8 mouse cellular contexts compared by ENCODE assay signal in genomic region chr6:49073304-49074116, GRCm38 (mm10). TPM values are rescaled to one million over a fixed set of nuclear protein-coding genes. Genes with fewer than 3 reads are reported as not detected.
DNase-seq lines count a peak whose midpoint lies in the region; ATAC-seq and TF ChIP-seq lines count a peak whose summit lies in the region.

Malsu1 (plus strand) TSS chr6:49073795.

- peak within 1 kb of the TSS; percentile 73 for H3K4me2 ChIP-seq in embryonic facial prominence, embryonic 14.5 days (ENCODE audit: low read depth, low read length)
- peak within 1 kb of the TSS; percentile 87 for H3K4me2 ChIP-seq in limb, embryonic 13.5 days (replicated peaks)
- peak within 1 kb of the TSS; percentile 64 for H3K4me2 ChIP-seq in midbrain, embryonic 16.5 days (ENCODE audit: low read length)

- ATAC-seq in embryonic facial prominence, embryonic 14.5 days (ENCODE audit: low read depth): peak; percentile 98
- peak; percentile 98 for ATAC-seq in limb, embryonic 13.5 days (ENCODE audit: low FRiP score, low read depth)
- ATAC-seq in midbrain, embryonic 16.5 days: peak; percentile 98

- TF ChIP-seq CTCF in heart, adult 2 months (IDR thresholded peaks at IDR 0.05): no peak

- intact Hi-C loops in heart, adult 2 months (cut with DNase I): loop anchor here (2.0 to 5.0 kb wide), 3 partner anchors 23 to 189 kb away; partner anchors contain the start of gene Tra2a

- peak within 1 kb of the TSS; percentile 98 for H3K4me3 ChIP-seq in embryonic facial prominence, embryonic 14.5 days (ENCODE audit: low read depth, low read length)
- peak within 1 kb of the TSS; percentile 98 for H3K4me3 ChIP-seq in heart, adult 2 months
- peak within 1 kb of the TSS; percentile 92 for H3K4me3 ChIP-seq in limb, embryonic 13.5 days
- peak within 1 kb of the TSS; percentile 89 for H3K4me3 ChIP-seq in midbrain, embryonic 16.5 days (ENCODE audit: low read depth, low read length)

- WGBS in embryonic facial prominence, embryonic 14.5 days: under 1% methylated on average over 28 of the region's 49 CpGs
- WGBS in heart, adult 2 months: under 1% methylated on average over 49 of the region's 49 CpGs
- WGBS in limb, embryonic 13.5 days: 1% methylated on average over 49 of the region's 49 CpGs
- under 1% methylated on average over 49 of the region's 49 CpGs for WGBS in midbrain, embryonic 16.5 days

- peaks cover 7% of the 10 kb centered on the region for H3K79me2 ChIP-seq in heart, adult 2 months (replicated peaks; ENCODE audit: control insufficient read depth, insufficient read depth, low read length)

- peaks cover 5% of the 10 kb centered on the region; the same call in 1 of the 2 replicates for H3K36me3 ChIP-seq in embryonic facial prominence, embryonic 14.5 days (ENCODE audit: control insufficient read depth, insufficient read depth, low read length)
- peaks cover 7% of the 10 kb centered on the region for H3K36me3 ChIP-seq in heart, adult 2 months (ENCODE audit: control insufficient read depth, insufficient read depth, low read length)
- H3K36me3 ChIP-seq in limb, embryonic 13.5 days: no peaks in the 10 kb centered on the region
- H3K36me3 ChIP-seq in midbrain, embryonic 16.5 days (ENCODE audit: control insufficient read depth, insufficient read depth, low read length): no peaks in the 10 kb centered on the region

- H3K4me1 ChIP-seq in embryonic facial prominence, embryonic 14.5 days (ENCODE audit: control insufficient read depth, insufficient read depth, low read length): peaks cover 12% of the 10 kb centered on the region
- peaks cover 3% of the 10 kb centered on the region for H3K4me1 ChIP-seq in heart, adult 2 months (ENCODE audit: control insufficient read depth, insufficient read depth, low read length)
- peaks cover 11% of the 10 kb centered on the region for H3K4me1 ChIP-seq in limb, embryonic 13.5 days
- H3K4me1 ChIP-seq in midbrain, embryonic 16.5 days (ENCODE audit: control insufficient read depth, insufficient read depth, low read length): peaks cover 26% of the 10 kb centered on the region

- H3K27ac ChIP-seq in embryonic facial prominence, embryonic 14.5 days (replicated peaks; ENCODE audit: low read depth, low read length): peak within 1 kb of the TSS; percentile 84
- H3K27ac ChIP-seq in heart, adult 2 months: peak within 1 kb of the TSS; percentile 88
- peak within 1 kb of the TSS; percentile 82 for H3K27ac ChIP-seq in limb, embryonic 13.5 days
- H3K27ac ChIP-seq in midbrain, embryonic 16.5 days (ENCODE audit: low read length): peak within 1 kb of the TSS; percentile 76

- TF ChIP-seq POLR2A in heart, adult 2 months (IDR thresholded peaks at IDR 0.05; ENCODE audit: insufficient read depth, low read depth, low read length): peak; percentile 88

- no peaks in the 10 kb centered on the region for H3K27me3 ChIP-seq in embryonic facial prominence, embryonic 14.5 days (replicated peaks; ENCODE audit: control insufficient read depth, insufficient read depth, low read length)
- no peaks in the 10 kb centered on the region for H3K27me3 ChIP-seq in heart, adult 2 months (ENCODE audit: control insufficient read depth, insufficient read depth, low read length)
- H3K27me3 ChIP-seq in limb, embryonic 13.5 days: no peaks in the 10 kb centered on the region
- no peaks in the 10 kb centered on the region for H3K27me3 ChIP-seq in midbrain, embryonic 16.5 days (ENCODE audit: control insufficient read depth, insufficient read depth, low read depth, low read length)

- peak; percentile 98 for DNase-seq in 3T3-L1 (ENCODE audit: low read depth, low spot score)
- peak; percentile 84 to 90 for DNase-seq in adrenal gland, postnatal 4 days (ENCODE audit: low spot score in 2 of 2)
- DNase-seq in embryonic facial prominence, embryonic 14.5 days (ENCODE audit: low spot score): peak; percentile 96
- peak; percentile 96 to 97 for DNase-seq in heart, adult 2 months
- DNase-seq in kidney, adult 8-10 months: peak; percentile 93 to 97
- DNase-seq in spleen, postnatal 10 days (ENCODE audit: low spot score in 2 of 2): peak; percentile 89 to 95

- no peaks in the 10 kb centered on the region for H3K9me3 ChIP-seq in embryonic facial prominence, embryonic 14.5 days (ENCODE audit: control insufficient read depth, low read length)
- H3K9me3 ChIP-seq in limb, embryonic 13.5 days: no peaks in the 10 kb centered on the region
- H3K9me3 ChIP-seq in midbrain, embryonic 16.5 days (replicated peaks; ENCODE audit: control insufficient read depth, low read length, poor library complexity, severe bottlenecking): no peaks in the 10 kb centered on the region

- 0 out of 2 replicates have a peak, but pooled peaks have one; percentile 47 for TF ChIP-seq EP300 in heart, adult 2 months (IDR thresholded peaks at IDR 0.05; ENCODE audit: insufficient read depth, low read depth, low read length)

- peak within 1 kb of the TSS; percentile 96 for H3K9ac ChIP-seq in embryonic facial prominence, embryonic 14.5 days (ENCODE audit: low read depth, low read length)
- H3K9ac ChIP-seq in heart, adult 2 months (ENCODE audit: low read depth, low read length): peak within 1 kb of the TSS; percentile 99
- H3K9ac ChIP-seq in limb, embryonic 13.5 days: peak within 1 kb of the TSS; percentile 94
- H3K9ac ChIP-seq in midbrain, embryonic 16.5 days (ENCODE audit: low read depth, low read length): peak within 1 kb of the TSS; percentile 91

RNA-seq across cellular contexts. Expression of gene Malsu1, which starts in this region (rescaled TPM):
- total RNA-seq in adrenal gland, postnatal 4 days (2021): 10 to 100 TPM; 56.4 to 61.1 TPM
- 69.8 and 72.1 TPM in 2 replicates for polyA plus RNA-seq in embryonic facial prominence, embryonic 14.5 days (2014; fragmentation: Nextera tagmentation; extraction: Ambion mirVana)
- total RNA-seq in heart, adult 2 months (2021): 10 to 100 TPM; 34.4 to 39.0 TPM
- polyA plus RNA-seq in heart, adult 2 months (2012; rRNA removed): 14.5 and 15.4 TPM in 2 replicates
- 72.7 and 79.2 TPM in 2 replicates for polyA plus RNA-seq in limb, embryonic 13.5 days (2015; fragmentation: Nextera tagmentation; extraction: Ambion mirVana)
- polyA plus RNA-seq in midbrain, embryonic 16.5 days (2015; fragmentation: Nextera tagmentation; extraction: Ambion mirVana): 61.6 and 69.4 TPM in 2 replicates

Comparison
In these comparisons a context has a peak if more than half of its experiments do, and no peak if none do; other contexts are left out.
1. Peak in every context shown above with its lines: DNase-seq, ATAC-seq, H3K4me3 ChIP-seq and H3K27ac ChIP-seq.